Mouse (Mus musculus) cerebellum, adult 2 months (tissue): Measurements from ENCODE around the gene Fam186a. TPM values are rescaled to one million over a fixed set of nuclear protein-coding genes. Genes with fewer than 3 reads are reported as not detected.
"Not testable (repeated sequence)": the region's sequence is repeated elsewhere in the genome, so short reads cannot be mapped to it uniquely, and the experiment has no call there.

ENCODE experiments used
- DNase-seq, 2 experiments: peaks; one replicate each; pipeline ENCODE4 v3.0.0; 2021
- H3K27ac ChIP-seq: fragments of 200-500 bp; 2 replicates; pipeline ENCODE4 v1.5.1; 2012; ENCODE audit warnings: low read length, control low read depth, inconsistent platforms; ENCODE audit not compliant: insufficient read depth
- H3K27me3 ChIP-seq: fragments of 200-500 bp; 2 replicates; pipeline ENCODE4 v1.6.1; 2012; ENCODE audit warnings: inconsistent platforms, mild to moderate bottlenecking, low read length, moderate library complexity; ENCODE audit not compliant: control insufficient read depth, insufficient read depth
- H3K4me1 ChIP-seq: fragments of 200-500 bp; 2 replicates; pipeline ENCODE4 v1.6.1; 2011; ENCODE audit warnings: low read length; ENCODE audit not compliant: control insufficient read depth, insufficient read depth
- H3K4me3 ChIP-seq: fragments of 200-500 bp; replicated peaks from 2 replicates; pipeline ENCODE3; 2011; ENCODE audit warnings: mild to moderate bottlenecking, low read depth, low read length, control low read depth; ENCODE audit not compliant: insufficient read depth
- CTCF ChIP-seq: fragments of 200-500 bp; IDR thresholded peaks from 2 replicates; pipeline ENCODE4 v1.5.1; 2011; ENCODE audit warnings: low read depth, mild to moderate bottlenecking, control low read depth, low read length, moderate library complexity, borderline replicate concordance; ENCODE audit not compliant: insufficient read depth
- POLR2A ChIP-seq: fragments of 200-500 bp; IDR thresholded peaks from 2 replicates; pipeline ENCODE4 v1.6.1; 2011; ENCODE audit warnings: low read length, control low read depth, borderline replicate concordance; ENCODE audit not compliant: insufficient read depth
- WGBS: fragments of 180-500 bp; shearing (Covaris S2); methylation state at CpG from one replicate; pipeline ENCODE4 v1.1.7; 2018; 5-methylcytosine and 5-hydroxymethylcytosine counted together
- polyA plus RNA-seq: library from polyadenylated mRNA; depleted of rRNA; stranded (reverse); fragments of >200 nt; gene quantifications from 2 replicates; pipeline ENCODE4 v1.2.3, GENCODE M21; 2012

Gene Fam186a
- polyA plus RNA-seq, 1 experiment = 0.05 TPM

GRCm38 (mm10) chr15:99974476-99975220 lies 7.8 kb upstream of the Fam186a start:
- no peak for DNase-seq
- no peak overlapping the region for H3K27ac ChIP-seq
- WGBS = 46% methylated on average over 2 of the region's 2 CpGs
- TF ChIP-seq POLR2A (no peak), CTCF (no peak)
- no peaks in the 10 kb centered on the region for H3K27me3 ChIP-seq
- H3K4me1 ChIP-seq = no peaks in the 10 kb centered on the region
- H3K4me3 ChIP-seq = no peak overlapping the region

DNA sequence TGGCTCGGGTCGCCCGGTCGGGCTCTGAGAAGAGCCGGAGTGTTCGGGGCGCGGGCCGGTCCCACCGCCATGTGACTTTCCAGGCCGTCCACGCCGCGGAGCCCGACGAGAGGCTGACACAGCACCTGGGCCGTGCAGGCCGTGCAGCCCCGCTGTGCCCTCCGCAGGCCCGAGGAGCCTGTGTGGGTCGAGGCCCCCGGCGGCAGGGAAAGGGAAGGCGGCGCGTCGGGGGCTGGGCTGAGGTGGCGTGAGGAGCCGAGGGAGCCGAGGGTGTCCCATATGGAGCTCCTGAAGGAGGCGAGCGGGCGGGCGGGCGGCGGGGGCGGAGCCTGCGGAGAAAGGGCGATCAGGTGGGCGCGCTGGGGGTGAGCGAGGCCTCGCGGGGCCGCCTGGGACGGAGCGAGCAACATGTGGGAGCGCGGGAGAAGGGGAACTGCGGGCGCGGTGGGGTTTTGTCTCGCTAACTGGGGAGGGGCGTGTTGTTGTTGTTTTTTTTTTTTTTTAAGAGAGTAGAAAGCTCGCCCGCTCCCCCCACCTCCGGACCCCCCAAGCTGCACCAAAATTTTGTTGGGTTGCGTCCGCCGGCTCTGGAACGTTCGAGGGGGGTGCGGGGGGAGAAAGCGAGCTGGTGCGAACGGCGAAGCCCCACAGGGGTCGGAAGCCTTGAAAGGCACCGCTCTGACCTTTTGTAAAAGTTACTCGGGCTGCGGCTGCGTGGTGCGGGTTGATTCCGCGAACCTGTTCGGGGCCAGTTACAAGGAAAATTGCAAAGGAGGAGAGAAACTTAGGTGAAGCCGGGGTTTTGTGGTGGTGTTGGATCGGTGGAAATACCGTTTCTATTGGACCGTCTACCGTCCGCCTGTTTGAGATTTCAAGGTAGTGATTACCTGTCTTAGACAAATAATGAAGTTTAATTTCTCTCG lies 6.4 kb upstream of the Fam186a start:
- DNase-seq = peak; percentile 23 to 35
- under 1% methylated on average over 82 of the region's 84 CpGs for WGBS
- no peaks in the 10 kb centered on the region for H3K4me1 ChIP-seq

GRCm38 (mm10) chr15:99972361-99972988 lies 5.6 kb upstream of the Fam186a start:
- peak; percentile 96 for DNase-seq
- TF ChIP-seq CTCF (no peak), POLR2A (peak; percentile 95)
- under 1% methylated on average over 50 of the region's 50 CpGs for WGBS
- Histone ChIP-seq H3K4me1 (no peaks in the 10 kb centered on the region), H3K4me3 (peak overlapping the region; percentile 67), H3K27ac (peak overlapping the region; percentile 74), H3K27me3 (no peaks in the 10 kb centered on the region)

More for the DNA sequence above, 6.4 kb upstream of the Fam186a start:
- peak overlapping the region; percentile 74; the same call in 1 of the 2 replicates for H3K27ac ChIP-seq
- H3K4me3 ChIP-seq = peak overlapping the region; percentile 67
- H3K27me3 ChIP-seq = no peaks in the 10 kb centered on the region
- TF ChIP-seq CTCF (no peak), POLR2A (no peak)

GRCm38 (mm10) chr15:99970606-99971005 lies 3.7 kb upstream of the Fam186a start:
- no peaks in the 10 kb centered on the region for H3K27me3 ChIP-seq
- no peak overlapping the region for H3K27ac ChIP-seq
- no peak overlapping the region for H3K4me3 ChIP-seq
- WGBS = 90% methylated on average over 1 of the region's 1 CpGs
- no peaks in the 10 kb centered on the region for H3K4me1 ChIP-seq
- no peak for TF ChIP-seq CTCF
- DNase-seq = peak in 1 of 2 experiments; percentile 7

- not testable (repeated sequence) for H3K4me1 ChIP-seq, H3K4me3 ChIP-seq, DNase-seq, H3K27ac ChIP-seq, H3K27me3 ChIP-seq
- 90% methylated on average over 6 of the region's 6 CpGs for WGBS
These were observed 2.9 kb upstream of the Fam186a start, which contains the start of gene Larp4 for GRCm38 (mm10) chr15:99969765-99970164. Gene Larp4 (plus strand): TSS chr15:99970065.

DNA sequence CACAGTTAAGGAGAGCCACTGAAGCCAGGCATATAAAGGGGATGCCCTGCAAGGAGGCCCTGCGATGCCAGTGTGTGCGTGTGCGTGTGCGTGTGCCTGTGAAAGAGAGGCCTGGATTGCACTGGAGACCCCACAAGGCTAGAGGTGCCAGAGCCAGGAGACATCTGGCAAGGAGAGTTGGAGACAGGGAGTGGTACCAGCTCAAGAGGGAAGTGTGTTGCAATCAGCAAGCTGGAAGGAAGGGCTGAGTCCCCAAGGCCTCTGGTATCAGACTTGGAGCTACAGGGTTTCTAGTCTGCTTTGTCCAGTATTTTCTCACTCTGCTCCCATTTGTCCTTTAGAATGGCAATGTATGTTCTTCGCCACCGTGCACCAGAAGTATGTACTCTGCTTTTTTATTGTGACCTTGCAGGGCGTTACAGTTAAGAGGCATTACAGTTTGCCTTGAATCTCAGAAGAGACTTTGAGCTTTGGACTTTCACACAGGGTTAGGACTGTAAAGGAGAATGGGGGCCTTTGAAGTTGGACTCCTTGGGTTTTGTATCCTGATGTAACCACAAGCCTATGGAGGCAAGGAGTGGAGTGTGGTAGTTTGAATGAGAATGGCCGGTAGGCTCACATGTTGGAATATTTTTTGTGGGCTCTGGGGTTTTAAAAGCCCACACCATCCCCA lies 1.6 kb downstream of the Fam186a start:
- TF ChIP-seq CTCF (no peak), POLR2A (no peak)
- DNase-seq = no peak
- Histone ChIP-seq H3K27me3 (no peaks in the 10 kb centered on the region), H3K4me1 (no peaks in the 10 kb centered on the region), H3K4me3 (no peak overlapping the region), H3K27ac (no peak overlapping the region)
- WGBS = 75% methylated on average over 8 of the region's 8 CpGs

DNA sequence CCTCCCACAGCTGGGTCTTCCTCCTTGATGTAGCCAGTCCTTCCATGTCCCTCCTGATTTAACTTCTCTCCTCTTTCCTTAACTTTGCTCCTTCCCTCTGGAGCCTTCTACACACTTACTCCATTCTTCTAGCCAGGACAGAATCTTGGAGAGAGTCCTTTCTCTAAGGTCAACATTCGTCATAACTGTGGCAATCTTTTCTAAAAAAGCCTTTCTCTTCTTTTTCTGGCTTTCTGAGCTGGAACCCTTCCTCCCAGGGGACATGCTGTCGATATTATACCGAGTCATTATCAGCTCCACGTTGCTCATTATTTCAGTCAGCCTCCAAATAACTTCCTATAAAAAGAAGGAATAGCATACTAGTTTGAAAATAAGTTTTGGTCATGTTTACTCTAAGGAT lies 11.5 kb downstream of the Fam186a start:
- H3K4me1 ChIP-seq = no peaks in the 10 kb centered on the region
- H3K27me3 ChIP-seq = no peaks in the 10 kb centered on the region
- WGBS = 68% methylated on average over 4 of the region's 4 CpGs

More for the DNA sequence above, 11.5 kb downstream of the Fam186a start:
- Histone ChIP-seq H3K27ac (no peak overlapping the region), H3K4me3 (no peak overlapping the region)
- DNase-seq = no peak
- TF ChIP-seq CTCF = no peak
- no peak for TF ChIP-seq POLR2A
